Mouse (Mus musculus): ENCODE data around the gene Rcor2. TPM values are rescaled to one million over a fixed set of nuclear protein-coding genes. Genes with fewer than 3 reads are reported as not detected.
A peak's percentile ranks its signal among the peaks of the same experiment; 100 is the strongest.

Rcor2 gene
- polyA plus RNA-seq, 1 experiment from 2014 or later = 8.4 TPM

- no peaks in the 10 kb centered on the region for H3K9me3 ChIP-seq (ENCODE audit: control insufficient read depth, low read depth, low read length)
- H3K4me2 ChIP-seq (replicated peaks; ENCODE audit: low read depth, low read length) = peak overlapping the region; percentile 31; the same call in 1 of the 2 replicates
- ATAC-seq (ENCODE audit: insufficient number of reproducible peaks, insufficient read depth, low FRiP score, low read depth) = no peak
- no peaks in the 10 kb centered on the region for H3K27me3 ChIP-seq (ENCODE audit: control insufficient read depth, insufficient read depth, low read length)
- H3K4me1 ChIP-seq (ENCODE audit: control insufficient read depth, insufficient read depth, low read length) = peaks cover 29% of the 10 kb centered on the region
- H3K36me3 ChIP-seq (ENCODE audit: control insufficient read depth, insufficient read depth, low read length) = peaks cover 3% of the 10 kb centered on the region
- 53% methylated on average over 8 of the region's 8 CpGs for WGBS
- peak overlapping the region; percentile 81 for H3K27ac ChIP-seq (ENCODE audit: low read length)
- H3K9ac ChIP-seq (replicated peaks; ENCODE audit: low read depth, low read length) = no peak overlapping the region
- H3K4me3 ChIP-seq (ENCODE audit: low read depth, low read length) = no peak overlapping the region
These were observed 27.2 kb downstream of the Rcor2 start for GRCm38 (mm10) chr19:7294098-7294876.

- ATAC-seq (ENCODE audit: insufficient number of reproducible peaks, insufficient read depth, low FRiP score, low read depth) = peak; percentile 64
- H3K9ac ChIP-seq (replicated peaks; ENCODE audit: low read depth, low read length) = no peak overlapping the region
- peak overlapping the region; percentile 8; the same call in 1 of the 2 replicates for H3K4me3 ChIP-seq (ENCODE audit: low read depth, low read length)
- no peaks in the 10 kb centered on the region for H3K27me3 ChIP-seq (ENCODE audit: control insufficient read depth, insufficient read depth, low read length)
- H3K4me1 ChIP-seq (ENCODE audit: control insufficient read depth, insufficient read depth, low read length) = peaks cover 29% of the 10 kb centered on the region
- H3K36me3 ChIP-seq (ENCODE audit: control insufficient read depth, insufficient read depth, low read length) = no peaks in the 10 kb centered on the region; the same call in none of the 2 replicates
- 42% methylated on average over 15 of the region's 15 CpGs for WGBS
- no peaks in the 10 kb centered on the region for H3K9me3 ChIP-seq (ENCODE audit: control insufficient read depth, low read depth, low read length)
- peak overlapping the region; percentile 81 for H3K27ac ChIP-seq (ENCODE audit: low read length)
- peak overlapping the region; percentile 31 for H3K4me2 ChIP-seq (replicated peaks; ENCODE audit: low read depth, low read length)
These were observed 28.0 kb downstream of the Rcor2 start for GRCm38 (mm10) chr19:7295071-7295658.

GRCm38 (mm10) chr19:7295959-7296358 lies 28.8 kb downstream of the Rcor2 start:
- WGBS = 76% methylated on average over 4 of the region's 4 CpGs
- Histone ChIP-seq H3K36me3 (ENCODE audit: control insufficient read depth, insufficient read depth, low read length) (no peaks in the 10 kb centered on the region; the same call in 1 of the 2 replicates), H3K4me1 (ENCODE audit: control insufficient read depth, insufficient read depth, low read length) (peaks cover 29% of the 10 kb centered on the region), H3K9ac (replicated peaks; ENCODE audit: low read depth, low read length) (no peak overlapping the region), H3K4me2 (replicated peaks; ENCODE audit: low read depth, low read length) (no peak overlapping the region), H3K27ac (ENCODE audit: low read length) (peak overlapping the region; percentile 81), H3K4me3 (ENCODE audit: low read depth, low read length) (no peak overlapping the region), H3K27me3 (ENCODE audit: control insufficient read depth, insufficient read depth, low read length) (no peaks in the 10 kb centered on the region), H3K9me3 (ENCODE audit: control insufficient read depth, low read depth, low read length) (no peaks in the 10 kb centered on the region)
- ATAC-seq (ENCODE audit: insufficient number of reproducible peaks, insufficient read depth, low FRiP score, low read depth) = no peak

- peaks cover 24% of the 10 kb centered on the region for H3K4me1 ChIP-seq (ENCODE audit: control insufficient read depth, insufficient read depth, low read length)
- H3K36me3 ChIP-seq (ENCODE audit: control insufficient read depth, insufficient read depth, low read length) = no peaks in the 10 kb centered on the region
- H3K9me3 ChIP-seq (ENCODE audit: control insufficient read depth, low read depth, low read length) = no peaks in the 10 kb centered on the region
- H3K4me2 ChIP-seq (replicated peaks; ENCODE audit: low read depth, low read length) = no peak overlapping the region
- no peak overlapping the region for H3K4me3 ChIP-seq (ENCODE audit: low read depth, low read length)
- no peaks in the 10 kb centered on the region for H3K27me3 ChIP-seq (ENCODE audit: control insufficient read depth, insufficient read depth, low read length)
- no peak overlapping the region for H3K9ac ChIP-seq (replicated peaks; ENCODE audit: low read depth, low read length)
- H3K27ac ChIP-seq (ENCODE audit: low read length) = no peak overlapping the region
- ATAC-seq (ENCODE audit: insufficient number of reproducible peaks, insufficient read depth, low FRiP score, low read depth) = no peak; the same call in 1 of the 2 replicates
These were observed 31.9 kb downstream of the Rcor2 start for GRCm38 (mm10) chr19:7299052-7299451.

- H3K4me3 ChIP-seq (ENCODE audit: low read depth, low read length) = no peak overlapping the region
- peaks cover 19% of the 10 kb centered on the region; the same call in 1 of the 2 replicates for H3K4me1 ChIP-seq (ENCODE audit: control insufficient read depth, insufficient read depth, low read length)
- H3K27ac ChIP-seq (ENCODE audit: low read length) = no peak overlapping the region
- H3K4me2 ChIP-seq (replicated peaks; ENCODE audit: low read depth, low read length) = no peak overlapping the region
- 100% methylated on average over 1 of the region's 1 CpGs for WGBS
- H3K36me3 ChIP-seq (ENCODE audit: control insufficient read depth, insufficient read depth, low read length) = no peaks in the 10 kb centered on the region
- no peak overlapping the region for H3K9ac ChIP-seq (replicated peaks; ENCODE audit: low read depth, low read length)
- H3K27me3 ChIP-seq (ENCODE audit: control insufficient read depth, insufficient read depth, low read length) = no peaks in the 10 kb centered on the region
- no peaks in the 10 kb centered on the region for H3K9me3 ChIP-seq (ENCODE audit: control insufficient read depth, low read depth, low read length)
- ATAC-seq (ENCODE audit: insufficient number of reproducible peaks, insufficient read depth, low FRiP score, low read depth) = no peak
These were observed 33.0 kb downstream of the Rcor2 start for GRCm38 (mm10) chr19:7300078-7300477.

- Histone ChIP-seq H3K9me3 (ENCODE audit: control insufficient read depth, low read depth, low read length) (no peaks in the 10 kb centered on the region), H3K4me1 (ENCODE audit: control insufficient read depth, insufficient read depth, low read length) (peaks cover 26% of the 10 kb centered on the region; the same call in 1 of the 2 replicates), H3K4me2 (replicated peaks; ENCODE audit: low read depth, low read length) (no peak overlapping the region), H3K4me3 (ENCODE audit: low read depth, low read length) (no peak overlapping the region), H3K9ac (replicated peaks; ENCODE audit: low read depth, low read length) (no peak overlapping the region), H3K27me3 (ENCODE audit: control insufficient read depth, insufficient read depth, low read length) (no peaks in the 10 kb centered on the region), H3K27ac (ENCODE audit: low read length) (peak overlapping the region; percentile 44; the same call in 1 of the 2 replicates), H3K36me3 (ENCODE audit: control insufficient read depth, insufficient read depth, low read length) (no peaks in the 10 kb centered on the region)
- no peak for ATAC-seq (ENCODE audit: insufficient number of reproducible peaks, insufficient read depth, low FRiP score, low read depth)
- WGBS = 67% methylated on average over 7 of the region's 7 CpGs
These were observed 34.7 kb downstream of the Rcor2 start for GRCm38 (mm10) chr19:7301647-7302492.

- WGBS = 69% methylated on average over 1 of the region's 1 CpGs
These were observed 35.3 kb downstream of the Rcor2 start for GRCm38 (mm10) chr19:7302493-7302797.

GRCm38 (mm10) chr19:7303796-7304195 lies 36.7 kb downstream of the Rcor2 start:
- no peak for ATAC-seq (ENCODE audit: insufficient number of reproducible peaks, insufficient read depth, low FRiP score, low read depth)
- no peaks in the 10 kb centered on the region for H3K36me3 ChIP-seq (ENCODE audit: control insufficient read depth, insufficient read depth, low read length)
- H3K27me3 ChIP-seq (ENCODE audit: control insufficient read depth, insufficient read depth, low read length) = no peaks in the 10 kb centered on the region
- H3K27ac ChIP-seq (ENCODE audit: low read length) = no peak overlapping the region
- no peak overlapping the region for H3K4me2 ChIP-seq (replicated peaks; ENCODE audit: low read depth, low read length)
- 45% methylated on average over 6 of the region's 6 CpGs for WGBS
- H3K9me3 ChIP-seq (ENCODE audit: control insufficient read depth, low read depth, low read length) = no peaks in the 10 kb centered on the region
- H3K4me3 ChIP-seq (ENCODE audit: low read depth, low read length) = no peak overlapping the region
- H3K4me1 ChIP-seq (ENCODE audit: control insufficient read depth, insufficient read depth, low read length) = peaks cover 44% of the 10 kb centered on the region
- no peak overlapping the region for H3K9ac ChIP-seq (replicated peaks; ENCODE audit: low read depth, low read length)

More at GRCm38 (mm10) chr19:7302493-7302797, 35.3 kb downstream of the Rcor2 start:
- ATAC-seq (ENCODE audit: insufficient number of reproducible peaks, insufficient read depth, low FRiP score, low read depth) = no peak
- no peaks in the 10 kb centered on the region for H3K27me3 ChIP-seq (ENCODE audit: control insufficient read depth, insufficient read depth, low read length)
- H3K4me1 ChIP-seq (ENCODE audit: control insufficient read depth, insufficient read depth, low read length) = peaks cover 31% of the 10 kb centered on the region; the same call in 1 of the 2 replicates
- H3K9ac ChIP-seq (replicated peaks; ENCODE audit: low read depth, low read length) = no peak overlapping the region
- no peaks in the 10 kb centered on the region for H3K36me3 ChIP-seq (ENCODE audit: control insufficient read depth, insufficient read depth, low read length)
- no peak overlapping the region for H3K4me2 ChIP-seq (replicated peaks; ENCODE audit: low read depth, low read length)
- no peak overlapping the region for H3K4me3 ChIP-seq (ENCODE audit: low read depth, low read length)
- H3K27ac ChIP-seq (ENCODE audit: low read length) = peak overlapping the region; percentile 44; the same call in 1 of the 2 replicates
- no peaks in the 10 kb centered on the region for H3K9me3 ChIP-seq (ENCODE audit: control insufficient read depth, low read depth, low read length)

All from stomach, embryonic 14.5 days (tissue).